Mouse (Mus musculus) T-helper 2 cell (primary cell): ENCODE results near the gene Ccser1.

Source experiments
- in situ Hi-C: fragments of 300-600 bp; cut with MboI, MseI; formaldehyde crosslinking; loops from one replicate; pipeline ENCODE4 v1.15.1; 2025; ENCODE audit warnings: high pct_unique_total_duplicates

The Ccser1 gene

GRCm38 (mm10) chr6:61295535-61295934 is 115.4 kb downstream of the Ccser1 start:
- in situ Hi-C loops = loop anchor here (5.0 kb wide), 1 partner anchor 238 kb away; no protein-coding TSS in a partner anchor

DNA sequence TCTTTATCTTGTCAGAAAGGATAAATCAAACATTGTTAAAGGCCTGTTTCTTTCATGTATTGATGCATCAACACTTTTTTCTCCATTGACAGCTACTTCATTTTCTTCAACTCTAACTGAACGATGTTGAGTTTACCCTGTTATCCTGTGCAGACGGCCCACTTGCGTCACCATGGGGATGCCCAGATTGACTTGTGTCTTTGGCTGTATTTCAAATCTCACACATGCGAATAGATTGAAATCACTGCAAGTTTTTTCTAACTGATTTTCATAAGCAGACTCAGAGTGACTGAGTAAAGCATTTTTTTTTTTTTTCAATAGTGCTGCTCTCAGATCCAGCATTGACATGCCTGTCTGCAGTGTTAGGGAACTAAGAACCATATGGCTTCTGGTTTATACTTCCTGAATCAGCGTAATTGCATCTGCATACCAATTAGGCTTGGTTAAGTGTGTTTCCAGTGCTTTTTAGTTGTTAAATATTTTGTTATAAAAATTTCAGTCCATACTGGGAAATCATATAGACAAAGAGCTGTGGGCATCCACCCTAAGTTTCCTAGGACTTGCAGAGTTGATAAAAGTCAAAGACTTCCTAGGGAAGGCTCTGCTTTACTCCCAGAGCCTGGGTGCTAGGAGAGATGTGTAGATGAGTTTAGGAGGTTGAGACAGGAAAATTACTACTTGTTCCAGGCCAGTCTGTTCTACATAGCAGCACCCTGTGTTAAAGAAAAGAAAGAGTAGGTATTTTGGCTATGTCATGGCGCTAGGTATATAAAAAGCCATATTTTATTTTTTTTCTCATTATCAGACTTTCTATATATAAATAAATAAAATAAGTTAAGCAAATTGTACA is 116.3 kb downstream of the Ccser1 start:
- in situ Hi-C loops = loop anchor here (5.0 kb wide), 1 partner anchor 239 kb away; no protein-coding TSS in a partner anchor

DNA sequence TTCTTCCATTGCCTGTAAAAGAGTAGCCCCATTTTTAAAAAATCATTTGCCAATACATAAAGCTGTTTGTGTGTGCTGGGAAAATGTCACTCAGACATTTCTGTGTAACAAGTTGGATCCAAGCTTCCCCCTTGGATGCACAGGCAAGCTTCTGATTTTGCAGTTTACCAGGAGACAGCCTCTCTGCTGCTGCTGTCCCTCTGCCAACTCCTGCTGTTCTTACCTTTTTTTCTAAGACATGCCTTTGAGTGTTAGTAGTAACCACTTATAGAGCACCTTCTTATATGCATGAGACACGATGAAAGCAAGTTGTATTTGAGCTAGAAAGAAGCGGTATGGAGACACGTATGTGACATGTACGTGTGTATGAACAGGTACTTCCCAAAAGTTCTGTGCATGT is 120.3 kb downstream of the Ccser1 start:
- in situ Hi-C loops = loop anchor here (5.0 kb wide), 1 partner anchor 308 kb away; no protein-coding TSS in a partner anchor

DNA sequence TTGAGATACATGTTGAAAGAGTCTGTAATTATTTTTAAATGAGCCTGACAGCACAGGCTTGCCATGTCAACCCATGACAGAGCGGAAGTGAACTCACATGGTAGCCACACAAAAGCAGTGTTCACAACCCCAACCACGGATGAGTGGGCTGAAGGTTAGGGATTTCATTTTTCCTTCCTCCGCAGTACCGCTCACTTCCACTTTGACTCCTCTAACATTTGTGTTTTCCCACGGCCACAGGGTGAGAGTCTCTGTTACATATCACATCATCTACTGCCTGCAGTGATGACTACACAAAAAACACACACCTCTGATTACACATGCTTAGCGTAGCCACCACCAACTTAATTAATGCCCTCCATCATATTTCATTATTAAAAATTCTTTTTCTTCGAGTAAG is 120.9 kb downstream of the Ccser1 start:
- in situ Hi-C loops = loop anchor here (5.0 kb wide), 1 partner anchor 309 kb away; no protein-coding TSS in a partner anchor

DNA sequence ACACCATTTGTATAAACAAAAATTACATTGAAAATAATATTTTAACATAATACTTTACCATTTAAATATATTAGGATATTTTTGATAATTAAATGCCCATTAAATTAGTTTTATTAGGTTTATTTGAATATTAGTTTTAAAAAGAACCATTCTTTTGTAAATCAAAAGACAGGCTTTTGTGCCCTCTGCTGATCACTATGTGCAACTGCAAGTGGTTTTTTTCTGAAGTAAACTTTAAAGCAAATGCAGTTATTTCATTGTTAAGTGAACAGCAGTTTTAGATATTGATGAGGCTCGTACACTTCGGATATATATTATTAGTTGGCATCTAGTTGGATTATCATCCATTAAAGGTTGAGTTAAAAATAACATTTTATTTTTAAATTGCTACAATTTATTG is 121.5 kb downstream of the Ccser1 start:
- in situ Hi-C loops = loop anchor here (5.0 kb wide), 1 partner anchor 309 kb away; no protein-coding TSS in a partner anchor

- in situ Hi-C loops = no loop called here
Measured at GRCm38 (mm10) chr6:61311324-61312091, 131.4 kb downstream of the Ccser1 start.

- in situ Hi-C loops = no loop called here
Measured at GRCm38 (mm10) chr6:61315884-61316601, 135.9 kb downstream of the Ccser1 start.

- in situ Hi-C loops = no loop called here
Measured at GRCm38 (mm10) chr6:61320842-61321241, 140.7 kb downstream of the Ccser1 start.

GRCm38 (mm10) chr6:61322328-61322727 is 142.2 kb downstream of the Ccser1 start:
- in situ Hi-C loops = no loop called here

DNA sequence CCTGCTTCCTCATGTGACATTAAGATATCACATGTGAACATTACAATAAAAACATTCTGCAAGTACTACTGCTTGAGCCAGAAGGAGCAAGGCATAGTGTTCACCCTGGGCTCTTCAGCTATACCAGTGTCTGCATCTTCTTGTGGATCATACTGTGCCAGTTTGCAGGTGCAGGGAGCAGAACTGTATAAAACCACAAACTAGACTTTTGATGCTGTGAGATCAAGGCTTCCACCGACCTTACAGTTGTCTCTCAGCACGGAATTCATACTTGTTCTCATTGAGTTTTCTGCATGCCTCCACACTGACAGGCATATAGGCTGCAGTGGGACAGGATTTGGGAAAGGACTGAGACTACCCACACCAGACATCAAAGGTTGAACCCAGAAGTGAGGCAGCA is 146.0 kb downstream of the Ccser1 start:
- in situ Hi-C loops = no loop called here

- in situ Hi-C loops = no loop called here
Measured at GRCm38 (mm10) chr6:61328981-61329380, 148.9 kb downstream of the Ccser1 start.

GRCm38 (mm10) chr6:61329593-61330540 is 149.7 kb downstream of the Ccser1 start:
- in situ Hi-C loops = no loop called here

DNA sequence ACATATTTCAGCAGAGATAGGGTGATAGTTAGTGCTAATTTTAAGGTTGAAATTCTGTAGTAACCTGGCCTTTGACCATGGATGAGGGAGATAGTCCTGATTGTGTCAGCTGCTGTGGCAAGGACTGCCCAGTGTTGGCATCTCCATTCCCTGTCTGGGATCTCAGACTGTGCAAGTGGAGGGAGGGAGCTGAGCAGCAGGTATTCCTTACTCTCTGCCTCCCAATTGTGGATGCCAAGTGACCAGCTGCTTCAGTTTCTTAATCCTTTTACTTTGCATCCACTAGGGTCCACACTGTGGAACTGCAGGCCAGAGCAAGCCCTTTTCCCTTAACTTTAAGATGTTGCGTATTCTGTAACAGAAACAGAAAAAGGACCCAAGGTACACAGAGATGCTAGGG is 154.3 kb downstream of the Ccser1 start:
- in situ Hi-C loops = no loop called here

DNA sequence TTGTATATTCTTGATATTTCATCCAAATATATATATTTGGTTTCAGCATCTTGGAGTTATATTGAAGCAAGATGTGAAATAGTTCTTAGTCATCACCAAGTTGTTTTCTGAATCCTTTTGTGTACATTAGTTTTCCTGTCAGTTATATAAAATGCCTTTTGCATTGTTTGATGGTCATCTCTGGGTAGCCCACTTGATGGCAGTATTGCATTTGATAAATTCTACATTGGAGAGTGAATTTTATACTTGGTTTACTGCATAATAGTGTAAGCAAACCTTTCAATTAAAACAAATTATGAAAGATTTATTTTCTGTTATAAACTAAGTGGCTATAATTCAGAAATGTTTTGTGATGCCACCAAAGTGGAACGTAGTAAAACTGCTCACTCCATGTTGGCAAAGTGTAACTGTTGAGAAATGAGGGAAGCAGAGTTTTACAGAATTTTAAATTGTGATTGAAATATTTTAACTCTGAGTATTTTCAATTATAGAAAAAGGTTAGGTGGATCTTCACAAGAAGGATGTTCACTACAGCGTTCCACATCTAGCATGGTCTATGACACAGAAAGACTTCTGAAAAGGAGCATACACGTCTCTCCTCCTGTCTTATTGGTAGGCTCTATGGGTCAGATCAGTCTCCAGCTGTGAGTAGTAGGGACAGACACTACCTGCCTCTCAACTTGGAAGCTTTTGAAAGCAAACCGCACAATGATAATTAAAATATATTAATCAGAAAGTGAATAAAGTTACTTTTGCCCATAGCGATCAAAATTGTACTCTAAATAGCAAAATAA is 167.1 kb downstream of the Ccser1 start:
- in situ Hi-C loops = no loop called here

DNA sequence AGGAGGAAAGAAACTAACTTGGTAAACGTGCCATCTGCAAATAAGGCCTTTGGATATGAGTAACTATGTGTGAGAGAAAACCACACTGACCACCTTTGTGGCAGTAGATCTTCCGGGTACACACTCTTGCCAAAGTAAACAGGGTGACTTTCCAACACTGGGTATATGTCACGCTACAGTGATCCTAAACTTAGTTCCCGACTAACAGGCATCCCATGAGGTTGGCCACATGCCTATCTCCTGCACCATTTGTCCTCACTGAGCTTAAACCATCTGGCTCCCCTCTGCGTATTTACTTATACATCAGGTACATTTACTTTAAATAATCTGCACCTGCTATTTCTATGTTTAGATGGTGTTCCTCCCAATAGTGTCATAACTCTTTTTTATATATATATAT is 183.6 kb downstream of the Ccser1 start:
- in situ Hi-C loops = no loop called here

GRCm38 (mm10) chr6:61382526-61382925 is 202.4 kb downstream of the Ccser1 start:
- in situ Hi-C loops = no loop called here

- in situ Hi-C loops = no loop called here
Measured at GRCm38 (mm10) chr6:61382991-61383390, 202.9 kb downstream of the Ccser1 start.

DNA sequence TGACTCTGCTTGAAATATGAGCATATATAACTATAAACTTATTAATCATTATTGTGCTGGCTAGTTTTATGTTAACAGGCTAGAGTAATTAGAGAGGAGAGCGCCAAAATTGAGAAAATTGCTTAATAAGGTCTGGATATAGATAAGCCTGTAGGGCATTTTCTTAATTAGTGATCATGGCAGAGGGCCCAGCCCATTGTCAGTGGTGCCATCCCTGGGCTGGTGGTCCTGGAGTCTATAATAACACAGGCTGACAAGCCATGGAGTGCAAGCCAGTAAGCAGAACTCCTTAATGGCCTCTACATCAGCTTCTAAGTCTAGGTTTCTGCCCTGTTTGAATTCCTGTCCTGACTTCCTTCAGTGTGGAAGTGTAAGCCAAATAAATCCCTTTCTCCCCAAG is 206.9 kb downstream of the Ccser1 start:
- in situ Hi-C loops = no loop called here

GRCm38 (mm10) chr6:61427490-61427889 is 247.4 kb downstream of the Ccser1 start:
- in situ Hi-C loops = no loop called here
